In the genomic region with DNA sequence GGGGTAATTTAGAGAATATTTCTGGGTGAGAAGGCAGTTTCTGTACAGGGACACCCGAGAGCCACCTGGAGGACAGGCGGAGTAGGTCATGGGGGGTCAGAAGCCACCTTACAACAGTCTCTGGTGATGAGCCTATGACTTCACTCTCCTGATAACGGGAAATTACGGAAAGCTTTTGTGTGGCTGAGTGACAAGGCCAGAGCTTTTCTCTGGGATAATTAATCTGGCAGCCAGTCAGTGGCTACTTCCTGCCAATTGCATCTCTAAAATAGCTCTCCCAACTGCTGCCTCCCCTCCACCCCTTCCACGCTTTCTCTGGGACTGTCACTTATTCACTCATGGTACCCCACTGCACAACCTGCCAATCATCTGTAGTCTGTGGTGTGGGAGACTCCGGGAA, we compare ENCODE assay signal across 13 mouse cellular contexts. TPM values are rescaled to one million over a fixed set of nuclear protein-coding genes. Genes with fewer than 3 reads are reported as not detected.
A peak's percentile ranks its signal among the peaks of the same experiment; 100 is the strongest.
DNase-seq lines count a peak whose midpoint lies in the region; ATAC-seq lines count a peak whose summit lies in the region.
"Had no signal": no experiment of that assay in that cellular context is flagged by ENCODE, and none has a peak within 500 bp of the region (broad histone marks: within the 10 kb centered on the region; RNA-seq: fewer than 3 reads in every experiment).

No protein-coding gene starts in this region.

- peak overlapping the region; percentile 77 for H3K27ac ChIP-seq in forebrain, embryonic 13.5 days
- no peak overlapping the region for H3K27ac ChIP-seq in forebrain, embryonic 10.5 days
- peak overlapping the region; percentile 69; the same call in 1 of the 2 replicates for H3K27ac ChIP-seq in hindbrain, embryonic 14.5 days
- H3K27ac ChIP-seq: heart, embryonic 13.5 days; liver, embryonic 14.5 days had no signal

- H3K27me3 ChIP-seq in forebrain, embryonic 13.5 days: no peaks in the 10 kb centered on the region
- 0 out of 2 replicates have a peak, but pooled peaks cover 5% of the 10 kb centered on the region for H3K27me3 ChIP-seq in forebrain, embryonic 10.5 days (ENCODE audit: poor library complexity, severe bottlenecking)
- H3K27me3 ChIP-seq in hindbrain, embryonic 14.5 days (ENCODE audit: control insufficient read depth, insufficient read depth, low read length): no peaks in the 10 kb centered on the region
- H3K27me3 ChIP-seq: heart, embryonic 13.5 days had no signal

- peak overlapping the region; percentile 10; the same call in 1 of the 2 replicates for H3K4me2 ChIP-seq in forebrain, embryonic 13.5 days
- H3K4me2 ChIP-seq in hindbrain, embryonic 14.5 days (replicated peaks): peak overlapping the region; percentile 17
- H3K4me2 ChIP-seq: heart, embryonic 13.5 days had no signal

- peaks cover 29% of the 10 kb centered on the region for H3K4me1 ChIP-seq in forebrain, embryonic 13.5 days
- H3K4me1 ChIP-seq in forebrain, embryonic 10.5 days: no peaks in the 10 kb centered on the region
- peaks cover 39% of the 10 kb centered on the region for H3K4me1 ChIP-seq in hindbrain, embryonic 14.5 days (replicated peaks; ENCODE audit: control insufficient read depth, insufficient read depth, low read length)
- H3K4me1 ChIP-seq: heart, embryonic 13.5 days had no signal

- no peaks in the 10 kb centered on the region for H3K9me3 ChIP-seq in forebrain, embryonic 13.5 days (replicated peaks)
- H3K9me3 ChIP-seq in forebrain, embryonic 10.5 days: no peaks in the 10 kb centered on the region
- no peaks in the 10 kb centered on the region for H3K9me3 ChIP-seq in hindbrain, embryonic 14.5 days (ENCODE audit: control insufficient read depth, low read length)
- H3K9me3 ChIP-seq: heart, embryonic 13.5 days had no signal

- DNase-seq in forebrain, embryonic 10.5 days (ENCODE audit: extremely low spot score, low spot score): no peak
- peak; percentile 47 for DNase-seq in right cerebral cortex, postnatal 4 days
- DNase-seq in right cerebral cortex, postnatal 36 days (ENCODE audit: low spot score in 2 of 2): no peak
- DNase-seq in hindbrain, embryonic 14.5 days (ENCODE audit: low spot score): no peak
- no peak for DNase-seq in spleen, postnatal 14 days (ENCODE audit: low spot score in 2 of 2)
- no peak for DNase-seq in lung, postnatal 36 days
- DNase-seq in thymus, postnatal 14 days: no peak
- DNase-seq: embryo, embryonic 11 days; kidney, adult 11 months had no signal

- 35% methylated on average over 6 of the region's 6 CpGs for WGBS in forebrain, embryonic 13.5 days
- whole genome bisulfite sequencing in forebrain, embryonic 10.5 days: 70% methylated on average over 6 of the region's 6 CpGs
- 43% methylated on average over 6 of the region's 6 CpGs for WGBS in hindbrain, embryonic 14.5 days

- H3K9ac ChIP-seq in forebrain, embryonic 13.5 days: 0 out of 2 replicates have a peak overlapping the region, but pooled peaks have one; percentile 18
- peak overlapping the region; percentile 6; the same call in 1 of the 2 replicates for H3K9ac ChIP-seq in hindbrain, embryonic 14.5 days
- H3K9ac ChIP-seq: heart, embryonic 13.5 days; liver, embryonic 14.5 days had no signal

- H3K36me3 ChIP-seq in forebrain, embryonic 13.5 days (ENCODE audit: poor library complexity, severe bottlenecking): no peaks in the 10 kb centered on the region
- H3K36me3 ChIP-seq in forebrain, embryonic 10.5 days (replicated peaks): no peaks in the 10 kb centered on the region
- no peaks in the 10 kb centered on the region; the same call in 1 of the 2 replicates for H3K36me3 ChIP-seq in hindbrain, embryonic 14.5 days (replicated peaks; ENCODE audit: control insufficient read depth, insufficient read depth)
- H3K36me3 ChIP-seq: heart, embryonic 13.5 days had no signal

- no peak overlapping the region for H3K4me3 ChIP-seq in forebrain, embryonic 13.5 days
- H3K4me3 ChIP-seq in forebrain, embryonic 10.5 days: no peak overlapping the region
- no peak overlapping the region for H3K4me3 ChIP-seq in hindbrain, embryonic 14.5 days (replicated peaks; ENCODE audit: low read length)
- H3K4me3 ChIP-seq: heart, embryonic 13.5 days had no signal

- peak; percentile 67 for ATAC-seq in forebrain, embryonic 13.5 days
- peak; percentile 39; the same call in 1 of the 2 replicates for ATAC-seq in hindbrain, embryonic 14.5 days (ENCODE audit: low FRiP score)

RNA-seq across cellular contexts. Expression of a gene that starts 19.6 kb away (rescaled TPM):
- polyA plus RNA-seq in forebrain, embryonic 13.5 days (2015; fragmentation: Nextera tagmentation; extraction: Ambion mirVana): 116 and 131 TPM in 2 replicates
- 1.0 and 3.3 TPM in 2 replicates for polyA plus RNA-seq in forebrain, embryonic 10.5 days (2016; fragmentation: Nextera tagmentation; extraction: Ambion mirVana)
- polyA plus RNA-seq in hindbrain, embryonic 14.5 days (2014; fragmentation: Nextera tagmentation; extraction: Ambion mirVana): 187 and 202 TPM in 2 replicates
- polyA plus RNA-seq: liver, embryonic 14.5 days; spleen, adult 2 months had no signal

Comparison
In these comparisons a context has a peak if more than half of its experiments do, and no peak if none do; other contexts are left out.
1. RNA of a gene that starts 19.6 kb away (polyA plus RNA-seq): 187 to 202 TPM in hindbrain, embryonic 14.5 days and 116 to 131 TPM in forebrain, embryonic 13.5 days; 1.0 to 3.3 TPM in forebrain, embryonic 10.5 days; every median in the first group is over 10 times any median in the second.